Mouse (Mus musculus) gonadal fat pad, adult 2 months (tissue): Measurements from ENCODE around the gene Nudt5. TPM values are rescaled to one million over a fixed set of nuclear protein-coding genes. Genes with fewer than 3 reads are reported as not detected.
A peak's percentile ranks its signal among the peaks of the same experiment; 100 is the strongest.

Experiments used
- DNase-seq: peaks from one replicate; pipeline ENCODE4 v3.0.0-alpha.2; 2012; ENCODE audit warnings: low read depth
- polyA plus RNA-seq: library from polyadenylated mRNA; depleted of rRNA; stranded (reverse); fragments of >200 nt; gene quantifications from 2 replicates; pipeline ENCODE4 v1.2.3, GENCODE M21; 2012; rRNA removed

The Nudt5 gene
- polyA plus RNA-seq, 1 experiment, result 19.5 TPM

- no peak for DNase-seq
Measured at GRCm38 (mm10) chr2:5867681-5868080, 22.9 kb downstream of the Nudt5 start.

DNA sequence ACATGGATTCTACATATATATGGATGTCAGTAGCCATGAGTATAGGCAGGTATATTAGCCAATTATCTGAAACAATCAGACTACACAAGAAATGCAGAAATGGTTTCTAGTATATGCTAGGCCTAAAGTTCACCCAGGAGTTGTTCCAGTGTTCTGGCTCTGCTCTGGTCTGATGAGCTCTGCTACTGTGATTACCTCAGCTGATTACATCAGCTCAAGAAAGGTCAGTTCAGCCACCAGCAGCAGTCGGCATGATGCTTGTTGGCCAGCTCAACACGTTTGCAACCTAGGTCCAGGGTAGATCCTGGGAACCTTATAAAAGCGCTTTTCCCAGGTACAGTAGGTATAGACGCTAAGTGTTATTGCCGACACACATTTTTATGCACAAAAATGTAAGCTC is 24.9 kb downstream of the Nudt5 start:
- DNase-seq, result no peak

DNA sequence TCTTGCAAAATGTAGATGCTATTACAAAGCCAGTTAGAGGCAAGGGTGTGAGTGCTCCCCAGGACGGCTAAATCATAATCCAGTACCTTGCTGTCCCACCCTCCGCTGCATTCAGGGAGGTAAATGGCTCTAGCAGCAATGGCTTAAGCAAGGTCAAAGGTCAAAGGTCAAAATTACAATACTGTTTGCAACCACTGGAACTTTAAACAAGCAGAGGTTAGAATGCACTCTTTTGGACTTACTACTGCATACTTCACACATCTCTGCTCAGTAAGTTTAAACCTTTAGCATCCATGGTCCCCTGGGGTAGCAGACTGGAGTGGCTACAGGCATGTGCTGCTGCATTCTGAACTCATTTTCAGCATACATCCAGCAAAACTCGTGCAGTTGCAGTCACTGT is 32.6 kb downstream of the Nudt5 start:
- no peak for DNase-seq

DNA sequence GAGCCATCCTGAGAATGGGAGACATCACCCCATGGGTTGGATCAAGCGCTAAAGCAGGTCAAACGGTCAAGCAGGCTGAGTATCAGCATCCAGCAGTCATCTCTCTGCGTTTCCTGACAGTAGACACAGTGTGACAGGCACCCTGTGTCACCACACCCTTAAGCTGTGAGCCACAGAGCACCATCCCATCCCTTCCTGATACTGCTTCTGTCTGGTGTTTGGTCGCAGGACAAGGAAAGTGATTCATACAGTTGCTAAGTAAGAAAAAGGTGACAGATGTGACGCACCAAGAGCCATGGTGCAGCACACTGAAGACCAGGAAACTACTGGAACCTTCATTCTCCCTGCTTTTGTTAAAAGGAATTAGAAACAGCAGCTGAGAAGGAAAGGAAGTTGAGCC is 44.0 kb downstream of the Nudt5 start:
- no peak for DNase-seq

DNA sequence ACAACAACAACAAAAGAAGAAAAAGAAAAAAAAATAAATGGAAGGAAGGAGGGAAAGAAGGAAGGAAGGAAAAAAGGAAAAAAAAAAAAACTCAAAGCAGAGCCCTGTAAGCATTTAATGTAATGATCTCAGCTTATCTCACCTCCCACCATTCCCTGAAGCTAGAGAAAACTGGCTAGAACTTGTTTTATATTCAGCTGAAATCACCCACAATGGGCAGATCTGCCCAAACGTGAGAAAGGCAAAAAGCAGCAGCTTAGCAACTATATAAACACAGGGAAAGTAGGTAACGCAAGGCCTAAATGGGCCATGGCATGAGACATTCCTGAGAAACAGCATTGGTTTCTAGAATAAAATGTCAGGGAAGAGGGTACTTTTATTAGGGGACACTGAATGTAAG is 44.6 kb downstream of the Nudt5 start:
- DNase-seq, result no peak

DNA sequence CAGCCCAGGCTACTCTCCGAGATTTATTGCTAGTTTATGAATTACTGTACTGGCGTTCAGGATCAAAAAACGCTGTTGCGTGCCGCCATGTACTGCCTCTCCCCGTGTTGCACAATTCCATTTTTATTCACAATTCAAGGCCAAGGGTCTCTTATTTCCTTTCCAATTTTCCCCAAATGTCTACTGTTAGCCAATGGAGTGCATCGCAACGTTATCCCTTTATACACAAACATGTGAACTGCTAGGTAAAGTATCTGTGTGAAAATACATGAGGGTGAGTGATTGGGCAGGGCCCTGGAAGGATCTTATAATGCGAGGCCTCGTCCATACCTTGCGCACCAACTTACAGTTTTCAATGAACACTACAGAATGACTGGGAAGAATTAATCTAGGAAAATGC is 49.5 kb downstream of the Nudt5 start:
- peak; percentile 33 for DNase-seq

- DNase-seq, result peak; percentile 47
Measured at GRCm38 (mm10) chr2:5894843-5895570, 50.2 kb downstream of the Nudt5 start, which contains the start of gene Sec61a2. Gene Sec61a2, minus strand, starts transcription at chr2:5895432.

GRCm38 (mm10) chr2:5900145-5900544 is 55.3 kb downstream of the Nudt5 start:
- no peak for DNase-seq

- no peak for DNase-seq
Measured at GRCm38 (mm10) chr2:5906092-5906491, 61.3 kb downstream of the Nudt5 start.

DNA sequence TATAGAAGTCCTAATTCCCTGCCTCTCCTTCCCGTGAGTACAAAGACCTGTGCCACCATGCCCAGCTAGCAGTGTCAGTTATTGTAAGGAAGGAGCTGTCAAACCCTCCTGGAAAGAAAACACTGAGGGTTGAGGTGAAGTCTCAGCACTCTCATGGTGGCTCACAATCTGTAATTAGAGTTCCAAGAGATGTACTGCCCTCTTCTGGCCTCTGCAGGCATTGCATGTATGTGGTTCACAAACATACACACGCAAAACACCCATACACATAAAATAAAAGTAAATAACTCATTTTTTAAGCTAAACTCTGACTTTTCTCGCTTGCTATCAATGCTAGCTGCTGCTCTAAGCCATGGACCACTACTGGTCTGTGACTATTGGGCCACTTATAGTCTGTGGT is 61.8 kb downstream of the Nudt5 start:
- DNase-seq, result no peak

- no peak for DNase-seq
Measured at GRCm38 (mm10) chr2:5911282-5911965, 66.6 kb downstream of the Nudt5 start.

Other genes with a start within 250 kb of the Nudt5 start
- 1.3 TPM in 2 replicates for gene Camk1d, start 130.5 kb upstream of the Nudt5 start, polyA plus RNA-seq
- 122 and 134 TPM in 2 replicates for gene Cdc123, start 145 bp downstream of the Nudt5 start, polyA plus RNA-seq
- gene Gm13199, start 17.9 kb downstream of the Nudt5 start, polyA plus RNA-seq, result 0.61 and 1.4 TPM in 2 replicates
- gene Sec61a2, start 50.4 kb downstream of the Nudt5 start, polyA plus RNA-seq, result 70.7 and 71.1 TPM in 2 replicates
- 8.0 and 9.8 TPM in 2 replicates for gene Dhtkd1, start 97.8 kb downstream of the Nudt5 start, polyA plus RNA-seq
- 3.7 and 5.7 TPM in 2 replicates for gene Upf2, start 106.5 kb downstream of the Nudt5 start, polyA plus RNA-seq